Mouse (Mus musculus): ENCODE data around the gene Alb.

DNA sequence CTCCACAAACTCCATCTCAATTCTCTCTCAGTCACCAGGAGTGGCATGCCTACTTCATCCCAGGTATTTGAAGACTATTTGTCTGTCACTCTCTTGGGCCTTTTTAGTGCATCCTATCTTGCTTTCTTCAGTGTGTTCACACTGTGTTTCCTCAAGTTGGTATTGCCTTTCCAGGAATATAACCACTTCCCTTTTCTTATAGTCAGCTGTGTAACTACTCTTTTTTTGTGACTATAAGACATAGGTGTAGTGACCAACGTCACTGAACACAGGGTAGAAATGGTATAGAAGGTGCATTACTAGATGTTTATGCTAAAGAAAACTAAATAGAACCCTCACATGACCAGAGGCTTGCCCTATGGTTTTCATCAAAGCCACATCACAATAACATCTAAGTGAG is 18.2 kb downstream of the Alb start:
- TF ChIP-seq POLR2A (IDR thresholded peaks at IDR 0.05; ENCODE audit: borderline replicate concordance, extremely low read depth, low read depth, low read length) (no peak), CTCF (IDR thresholded peaks at IDR 0.05; ENCODE audit: insufficient read depth, low read length) (no peak)

Data from lung, adult 2 months (tissue).